Mouse (Mus musculus) midbrain, embryonic 16.5 days (tissue): ENCODE measurements around the gene Gm4792. TPM values are rescaled to one million over a fixed set of nuclear protein-coding genes. Genes with fewer than 3 reads are reported as not detected.

ENCODE experiments used
- ATAC-seq: fragments of 200-750 bp; cut with Nextera tagmentation; 2 replicates; pipeline ENCODE4 v1.8.0; 2017; ENCODE audit warnings: moderate TSS enrichment
- H3K27ac ChIP-seq: fragments of 300-500 bp; sonication (generic); 2 replicates; pipeline ENCODE4 v1.5.1; 2014; ENCODE audit warnings: mild to moderate bottlenecking, low read length, mixed read lengths
- H3K27me3 ChIP-seq: fragments of 300-500 bp; sonication (generic); 2 replicates; pipeline ENCODE4 v1.6.1; 2014; ENCODE audit warnings: low read depth, low read length, mixed read lengths; ENCODE audit not compliant: control insufficient read depth, insufficient read depth
- H3K36me3 ChIP-seq: fragments of 300-500 bp; sonication (generic); 2 replicates; pipeline ENCODE4 v1.6.1; 2014; ENCODE audit warnings: mild to moderate bottlenecking, low read length, moderate library complexity, mixed read lengths; ENCODE audit not compliant: control insufficient read depth, insufficient read depth
- H3K4me1 ChIP-seq: fragments of 300-500 bp; sonication (generic); 2 replicates; pipeline ENCODE4 v1.6.1; 2014; ENCODE audit warnings: mild to moderate bottlenecking, low read length, mixed read lengths; ENCODE audit not compliant: control insufficient read depth, insufficient read depth
- H3K4me2 ChIP-seq: fragments of 300-500 bp; sonication (generic); 2 replicates; pipeline ENCODE4 v1.6.1; 2014; ENCODE audit warnings: mild to moderate bottlenecking, low read length, mixed read lengths
- H3K4me3 ChIP-seq: fragments of 300-500 bp; sonication (generic); 2 replicates; pipeline ENCODE4 v1.5.1; 2014; ENCODE audit warnings: low read depth, mild to moderate bottlenecking, low read length, moderate library complexity, mixed read lengths
- H3K9ac ChIP-seq: fragments of 300-500 bp; sonication (generic); 2 replicates; pipeline ENCODE4 v1.6.1; 2014; ENCODE audit warnings: low read depth, low read length, mixed read lengths
- H3K9me3 ChIP-seq: fragments of 300-500 bp; sonication (generic); replicated peaks from 2 replicates; pipeline ENCODE4 v1.6.1; 2014; ENCODE audit warnings: mild to moderate bottlenecking, low read length, mixed read lengths; ENCODE audit not compliant: control insufficient read depth, poor library complexity, severe bottlenecking
- WGBS: fragments of 180-500 bp; shearing (Covaris S2); extraction: QIAGEN DNeasy Blood & Tissue Kit; methylation state at CpG from one replicate; pipeline ENCODE4 v1.1.7; 2014; 5-methylcytosine and 5-hydroxymethylcytosine counted together
- polyA plus RNA-seq: library from polyadenylated mRNA; unstranded; fragments of >200 nt; fragmentation: Nextera tagmentation; extraction: Ambion mirVana; gene quantifications from 2 replicates; pipeline ENCODE4 v1.2.1, GENCODE M21; 2015

Gm4792 gene
- polyA plus RNA-seq, 1 experiment from 2014 or later, result 0.74 TPM

DNA sequence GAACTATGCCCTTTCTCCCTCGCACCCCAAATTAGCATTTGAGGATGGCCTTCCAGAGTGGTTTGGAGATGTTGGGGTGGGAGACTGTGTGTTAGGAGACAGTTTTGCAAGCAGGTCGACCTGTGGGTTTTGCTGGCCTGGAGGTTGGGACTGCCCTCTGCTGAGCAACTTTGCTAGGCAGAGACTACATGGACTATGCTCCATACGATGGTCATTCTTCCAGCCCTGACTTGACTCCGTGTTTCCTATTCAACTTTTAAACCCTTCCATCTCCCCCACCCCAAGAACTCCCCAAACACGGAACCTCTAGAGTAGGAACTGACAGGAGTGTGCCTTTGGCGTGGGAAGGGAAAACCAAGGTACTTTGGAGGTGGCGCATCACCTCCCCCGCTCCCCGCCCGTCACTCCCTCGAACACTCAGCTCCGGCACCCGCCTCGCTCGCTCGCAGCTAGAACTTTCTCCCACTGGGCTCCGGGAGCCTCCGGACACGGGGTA is 13.1 kb upstream of the Gm4792 start, which contains the start of gene Tmcc3:
Gene Tmcc3 (plus strand): TSS at position 439 of the 496 bp plus-strand sequence.
- Histone ChIP-seq H3K27me3 (no peaks in the 10 kb centered on the region), H3K27ac (peak within 1 kb of the TSS; percentile 3; the same call in 1 of the 2 replicates), H3K9me3 (peaks cover 4% of the 10 kb centered on the region; the same call in 1 of the 2 replicates), H3K4me2 (peak within 1 kb of the TSS; percentile 78), H3K4me3 (peak within 1 kb of the TSS; percentile 43), H3K9ac (peak within 1 kb of the TSS; percentile 65), H3K4me1 (peaks cover 13% of the 10 kb centered on the region), H3K36me3 (no peaks in the 10 kb centered on the region)
- ATAC-seq, result 0 out of 2 replicates have a peak, but pooled peaks have one; percentile 47
- WGBS, result 2% methylated on average over 19 of the region's 19 CpGs

DNA sequence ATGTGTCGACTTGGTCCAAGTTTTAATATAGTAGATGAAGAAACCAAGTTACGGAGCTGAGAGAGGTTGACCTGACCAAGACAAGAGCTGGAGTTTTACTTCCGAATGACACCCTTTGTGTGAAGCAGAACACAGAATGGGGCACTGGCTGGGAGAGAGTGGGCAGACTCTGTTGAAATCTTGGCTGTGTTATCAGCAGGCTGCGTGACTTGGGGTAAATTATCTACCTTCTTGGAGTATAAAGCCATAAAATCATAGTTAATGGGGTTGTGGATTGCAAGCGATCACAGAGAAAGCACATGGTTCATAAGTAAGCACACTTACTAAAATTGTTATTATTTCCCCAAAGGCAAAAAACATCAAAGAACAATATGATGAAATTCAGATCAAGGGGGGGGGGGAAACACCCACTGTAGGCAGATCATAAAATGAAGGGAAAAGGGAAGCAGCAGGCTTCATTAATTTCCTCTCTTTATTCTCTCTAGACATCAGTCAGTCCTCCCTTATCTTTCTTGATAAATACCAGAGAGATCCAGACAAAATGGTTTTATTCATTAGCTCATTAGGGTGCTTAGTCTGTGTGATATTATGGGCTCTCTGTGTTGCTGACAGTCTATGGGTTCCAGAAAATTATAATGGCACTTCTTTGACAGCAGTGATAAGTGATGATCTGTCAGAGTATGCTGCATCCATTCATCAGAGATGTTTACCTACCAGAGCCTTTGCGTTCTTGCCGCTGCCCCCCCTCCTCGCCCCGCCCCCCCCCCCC is 12.2 kb upstream of the Gm4792 start:
- Histone ChIP-seq H3K9ac (no peak overlapping the region), H3K4me1 (peaks cover 13% of the 10 kb centered on the region), H3K4me3 (no peak overlapping the region), H3K27me3 (no peaks in the 10 kb centered on the region), H3K27ac (0 out of 2 replicates have a peak overlapping the region, but pooled peaks have one; percentile 8), H3K36me3 (no peaks in the 10 kb centered on the region), H3K9me3 (peaks cover 4% of the 10 kb centered on the region; the same call in 1 of the 2 replicates), H3K4me2 (no peak overlapping the region)
- WGBS, result 62% methylated on average over 7 of the region's 9 CpGs
- peak; percentile 33; the same call in 1 of the 2 replicates for ATAC-seq

GRCm38 (mm10) chr10:94305526-94305925 is 7.0 kb upstream of the Gm4792 start:
- ATAC-seq, result no peak
- H3K4me1 ChIP-seq, result no peaks in the 10 kb centered on the region
- 68% methylated on average over 5 of the region's 5 CpGs for WGBS

GRCm38 (mm10) chr10:94304064-94304657 is 5.7 kb upstream of the Gm4792 start:
- Histone ChIP-seq H3K4me2 (no peak overlapping the region), H3K4me1 (no peaks in the 10 kb centered on the region), H3K27ac (peak overlapping the region; percentile 23; the same call in 1 of the 2 replicates), H3K27me3 (no peaks in the 10 kb centered on the region), H3K36me3 (no peaks in the 10 kb centered on the region), H3K9me3 (peaks cover 4% of the 10 kb centered on the region; the same call in 1 of the 2 replicates), H3K9ac (no peak overlapping the region), H3K4me3 (no peak overlapping the region)
- ATAC-seq, result peak; percentile 82
- 45% methylated on average over 9 of the region's 9 CpGs for WGBS

More at GRCm38 (mm10) chr10:94305526-94305925, 7.0 kb upstream of the Gm4792 start:
- H3K27ac ChIP-seq, result no peak overlapping the region
- H3K9ac ChIP-seq, result no peak overlapping the region
- H3K9me3 ChIP-seq, result peaks cover 4% of the 10 kb centered on the region; the same call in 1 of the 2 replicates
- no peak overlapping the region for H3K4me3 ChIP-seq
- no peaks in the 10 kb centered on the region for H3K36me3 ChIP-seq
- H3K27me3 ChIP-seq, result no peaks in the 10 kb centered on the region
- no peak overlapping the region for H3K4me2 ChIP-seq

DNA sequence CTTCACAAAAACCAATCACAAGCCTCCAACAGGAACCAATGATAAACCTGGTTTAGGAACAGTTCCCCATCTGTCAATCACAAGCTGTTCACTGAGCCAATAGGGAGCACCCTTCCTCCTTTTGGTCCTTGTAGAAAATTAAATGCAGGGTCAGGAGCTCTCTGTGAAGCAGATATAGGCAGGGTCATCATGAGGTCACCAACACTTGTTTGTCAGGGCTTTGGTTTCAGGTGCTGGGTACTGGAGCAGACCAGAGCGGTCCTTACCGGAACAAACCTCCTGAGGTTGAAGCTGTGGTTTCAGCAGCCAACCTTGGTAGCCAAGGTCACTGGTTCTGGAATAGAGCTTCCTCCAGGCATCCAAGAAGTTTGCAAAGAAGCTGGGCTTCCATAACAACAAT is 798 bp upstream of the Gm4792 start:
- no peak overlapping the region for H3K4me2 ChIP-seq
- no peak overlapping the region for H3K9ac ChIP-seq
- no peak overlapping the region for H3K4me3 ChIP-seq
- H3K27me3 ChIP-seq, result no peaks in the 10 kb centered on the region
- no peak for ATAC-seq
- H3K27ac ChIP-seq, result no peak overlapping the region
- H3K4me1 ChIP-seq, result peaks cover 14% of the 10 kb centered on the region
- H3K36me3 ChIP-seq, result no peaks in the 10 kb centered on the region
- no peaks in the 10 kb centered on the region for H3K9me3 ChIP-seq
- WGBS, result 98% methylated on average over 2 of the region's 2 CpGs

DNA sequence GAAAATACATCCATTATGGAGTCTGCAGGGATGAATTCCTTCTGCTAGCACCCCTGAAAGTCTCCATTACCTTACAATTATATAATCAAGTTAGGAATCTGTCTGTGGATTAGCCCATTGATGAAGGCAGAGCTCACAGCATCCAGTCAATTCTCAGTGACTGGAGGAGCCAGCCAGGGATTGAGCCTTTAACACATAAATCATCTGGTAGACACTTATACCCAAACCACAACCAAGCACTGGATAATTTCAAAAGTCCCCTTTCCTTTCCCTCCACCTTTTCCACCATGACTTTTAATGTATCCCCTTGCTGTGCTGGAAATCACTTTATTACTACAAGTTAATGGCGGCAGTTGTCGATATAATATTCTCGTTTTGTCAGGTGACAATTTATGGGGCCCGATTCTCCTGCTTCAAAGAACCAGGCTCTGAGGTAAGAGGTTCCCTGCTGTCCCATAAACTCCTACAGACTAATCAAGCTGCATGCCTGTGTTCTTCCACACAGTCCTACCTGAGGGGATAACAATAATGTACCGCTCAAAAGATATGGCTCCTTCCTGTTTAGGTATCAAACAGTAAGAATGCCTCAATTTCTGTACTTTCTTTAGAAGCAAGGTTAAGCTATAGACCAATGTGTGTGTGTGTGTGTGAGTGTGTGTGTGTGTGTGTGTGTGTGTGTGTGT is 2.4 kb downstream of the Gm4792 start:
- WGBS, result 92% methylated on average over 5 of the region's 5 CpGs
- no peaks in the 10 kb centered on the region for H3K9me3 ChIP-seq
- ATAC-seq, result no peak
- H3K9ac ChIP-seq, result no peak overlapping the region
- H3K36me3 ChIP-seq, result no peaks in the 10 kb centered on the region
- no peak overlapping the region for H3K27ac ChIP-seq
- no peaks in the 10 kb centered on the region for H3K27me3 ChIP-seq
- peaks cover 14% of the 10 kb centered on the region for H3K4me1 ChIP-seq
- no peak overlapping the region for H3K4me2 ChIP-seq
- H3K4me3 ChIP-seq, result no peak overlapping the region

- H3K4me2 ChIP-seq, result no peak overlapping the region
- peak overlapping the region; percentile 68 for H3K27ac ChIP-seq
- peak overlapping the region; percentile 14; the same call in 1 of the 2 replicates for H3K9ac ChIP-seq
- 24% methylated on average over 6 of the region's 6 CpGs for WGBS
- no peak overlapping the region for H3K4me3 ChIP-seq
- no peaks in the 10 kb centered on the region for H3K9me3 ChIP-seq
- H3K27me3 ChIP-seq, result no peaks in the 10 kb centered on the region
- no peaks in the 10 kb centered on the region for H3K36me3 ChIP-seq
- ATAC-seq, result peak; percentile 68; the same call in 1 of the 2 replicates
- H3K4me1 ChIP-seq, result peaks cover 14% of the 10 kb centered on the region
Observed at GRCm38 (mm10) chr10:94294933-94295750, 3.4 kb downstream of the Gm4792 start.

DNA sequence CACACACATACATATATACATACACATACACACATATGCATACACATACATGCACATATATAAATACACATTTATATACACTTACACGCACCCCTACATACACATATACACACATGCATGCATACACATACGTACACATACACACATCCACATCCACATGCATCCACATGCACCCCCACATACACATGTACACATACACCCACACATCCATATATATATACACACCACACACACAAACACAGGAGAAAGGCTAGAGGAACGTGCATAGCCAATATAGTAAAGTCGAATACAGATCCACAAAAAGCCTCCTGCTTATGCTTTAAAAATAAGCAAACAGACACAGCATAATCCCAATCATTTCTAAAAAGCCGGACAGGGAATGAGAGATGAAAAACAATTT is 4.1 kb downstream of the Gm4792 start:
- no peaks in the 10 kb centered on the region for H3K36me3 ChIP-seq
- ATAC-seq, result 0 out of 2 replicates have a peak, but pooled peaks have one; percentile 30
- H3K27ac ChIP-seq, result peak overlapping the region; percentile 68
- no peaks in the 10 kb centered on the region for H3K9me3 ChIP-seq
- 0 out of 2 replicates have a peak overlapping the region, but pooled peaks have one; percentile 14 for H3K9ac ChIP-seq
- H3K27me3 ChIP-seq, result no peaks in the 10 kb centered on the region
- WGBS, result 66% methylated on average over 5 of the region's 5 CpGs
- H3K4me2 ChIP-seq, result no peak overlapping the region
- H3K4me3 ChIP-seq, result no peak overlapping the region
- H3K4me1 ChIP-seq, result peaks cover 14% of the 10 kb centered on the region
